ENCODE assay signal across 8 mouse cellular contexts in genomic region chr15:98895635-98896589, GRCm38 (mm10). TPM values are rescaled to one million over a fixed set of nuclear protein-coding genes. Genes with fewer than 3 reads are reported as not detected.
DNase-seq lines count a peak whose midpoint lies in the region; ATAC-seq and TF ChIP-seq lines count a peak whose summit lies in the region.

No protein-coding gene starts in this region.

- H3K27ac ChIP-seq in forebrain, embryonic 12.5 days: 0 out of 2 replicates have a peak overlapping the region, but pooled peaks have one; percentile 19
- no peak overlapping the region for H3K27ac ChIP-seq in intestine, embryonic 15.5 days
- H3K27ac ChIP-seq in lung, postnatal 0 days (ENCODE audit: low read length): peak overlapping the region; percentile 69

- 0 out of 2 replicates have a peak, but pooled peaks have one; percentile 13 for ATAC-seq in forebrain, embryonic 12.5 days (ENCODE audit: low FRiP score)
- no peak for ATAC-seq in intestine, embryonic 15.5 days
- ATAC-seq in lung, postnatal 0 days: peak; percentile 65

- H3K36me3 ChIP-seq in forebrain, embryonic 12.5 days (replicated peaks): no peaks in the 10 kb centered on the region
- no peaks in the 10 kb centered on the region for H3K36me3 ChIP-seq in intestine, embryonic 15.5 days
- H3K36me3 ChIP-seq in lung, postnatal 0 days (ENCODE audit: insufficient read depth, low read length): no peaks in the 10 kb centered on the region

- TF ChIP-seq EP300 in lung, postnatal 0 days (IDR thresholded peaks at IDR 0.05): peak; percentile 6; the same call in 1 of the 2 replicates

- H3K9me3 ChIP-seq in forebrain, embryonic 12.5 days: no peaks in the 10 kb centered on the region
- no peaks in the 10 kb centered on the region for H3K9me3 ChIP-seq in intestine, embryonic 15.5 days
- no peaks in the 10 kb centered on the region for H3K9me3 ChIP-seq in lung, postnatal 0 days (ENCODE audit: low read length)

- peaks cover 97% of the 10 kb centered on the region for H3K27me3 ChIP-seq in forebrain, embryonic 12.5 days
- H3K27me3 ChIP-seq in intestine, embryonic 15.5 days (replicated peaks): peaks cover 75% of the 10 kb centered on the region
- H3K27me3 ChIP-seq in lung, postnatal 0 days (replicated peaks; ENCODE audit: insufficient read depth, low read length): peaks cover 40% of the 10 kb centered on the region

- H3K4me1 ChIP-seq in forebrain, embryonic 12.5 days: peaks cover 47% of the 10 kb centered on the region
- peaks cover 45% of the 10 kb centered on the region for H3K4me1 ChIP-seq in intestine, embryonic 15.5 days (replicated peaks)
- peaks cover 28% of the 10 kb centered on the region for H3K4me1 ChIP-seq in lung, postnatal 0 days (ENCODE audit: insufficient read depth, low read depth, low read length)

- H3K4me2 ChIP-seq in forebrain, embryonic 12.5 days: peak overlapping the region; percentile 56
- H3K4me2 ChIP-seq in intestine, embryonic 15.5 days (replicated peaks): peak overlapping the region; percentile 96
- peak overlapping the region; percentile 46 for H3K4me2 ChIP-seq in lung, postnatal 0 days (replicated peaks; ENCODE audit: low read depth, low read length)

- peak overlapping the region; percentile 46 for H3K9ac ChIP-seq in forebrain, embryonic 12.5 days
- H3K9ac ChIP-seq in intestine, embryonic 15.5 days: peak overlapping the region; percentile 31
- H3K9ac ChIP-seq in lung, postnatal 0 days (replicated peaks; ENCODE audit: low read depth): no peak overlapping the region

- WGBS in forebrain, embryonic 12.5 days: 1% methylated on average over 41 of the region's 41 CpGs
- WGBS in intestine, embryonic 15.5 days: 3% methylated on average over 41 of the region's 41 CpGs
- WGBS in lung, postnatal 0 days: 8% methylated on average over 38 of the region's 41 CpGs

- H3K4me3 ChIP-seq in forebrain, embryonic 12.5 days (replicated peaks): peak overlapping the region; percentile 47
- peak overlapping the region; percentile 27 for H3K4me3 ChIP-seq in intestine, embryonic 15.5 days (replicated peaks)
- H3K4me3 ChIP-seq in lung, postnatal 0 days (ENCODE audit: low read depth, low read length): peak overlapping the region; percentile 27

- no peak for TF ChIP-seq CTCF in lung, postnatal 0 days (IDR thresholded peaks at IDR 0.05)

- peak; percentile 20 for DNase-seq in urinary bladder, postnatal 14 days (ENCODE audit: low spot score)
- DNase-seq in urinary bladder, adult 2 months (ENCODE audit: low spot score): no peak
- DNase-seq in lung, postnatal 0 days (ENCODE audit: low spot score): peak; percentile 65
- DNase-seq in testis, postnatal 14 days (ENCODE audit: low spot score): peak; percentile 84
- no peak for DNase-seq in cerebellum, adult 8-10 months
- no peak for DNase-seq in cerebellum, adult 9-11 months

RNA-seq across cellular contexts. Expression of gene Rhebl1, which starts 1.6 kb away (rescaled TPM):
- polyA plus RNA-seq in urinary bladder, adult 2 months (2012; rRNA removed): 10.2 and 12.4 TPM in 2 replicates
- 20.1 and 23.3 TPM in 2 replicates for polyA plus RNA-seq in forebrain, embryonic 12.5 days (2016; fragmentation: Nextera tagmentation; extraction: Ambion mirVana)
- polyA plus RNA-seq in intestine, embryonic 15.5 days (2015; fragmentation: Nextera tagmentation; extraction: Ambion mirVana): 10.8 and 12.5 TPM in 2 replicates
- 8.1 and 10.2 TPM in 2 replicates for polyA plus RNA-seq in lung, postnatal 0 days (2015; fragmentation: Nextera tagmentation; extraction: Ambion mirVana)

RNA-seq across cellular contexts. Expression of gene Dhh, which starts 2.4 kb away (rescaled TPM):
- 1.7 and 1.9 TPM in 2 replicates for polyA plus RNA-seq in urinary bladder, adult 2 months (2012; rRNA removed)
- polyA plus RNA-seq in forebrain, embryonic 12.5 days (2016; fragmentation: Nextera tagmentation; extraction: Ambion mirVana): 0.45 and 0.51 TPM in 2 replicates
- polyA plus RNA-seq in intestine, embryonic 15.5 days (2015; fragmentation: Nextera tagmentation; extraction: Ambion mirVana): 0.96 and 1.1 TPM in 2 replicates
- 5.1 and 6.6 TPM in 2 replicates for polyA plus RNA-seq in lung, postnatal 0 days (2015; fragmentation: Nextera tagmentation; extraction: Ambion mirVana)

RNA-seq across cellular contexts. Expression of gene Lmbr1l, which starts 22.1 kb away (rescaled TPM):
- polyA plus RNA-seq in urinary bladder, adult 2 months (2012; rRNA removed): 32.8 and 43.4 TPM in 2 replicates
- polyA plus RNA-seq in forebrain, embryonic 12.5 days (2016; fragmentation: Nextera tagmentation; extraction: Ambion mirVana): 30.6 and 41.5 TPM in 2 replicates
- polyA plus RNA-seq in intestine, embryonic 15.5 days (2015; fragmentation: Nextera tagmentation; extraction: Ambion mirVana): 18.6 and 19.0 TPM in 2 replicates
- 16.5 and 17.0 TPM in 2 replicates for polyA plus RNA-seq in lung, postnatal 0 days (2015; fragmentation: Nextera tagmentation; extraction: Ambion mirVana)

RNA-seq across cellular contexts. Expression of gene Kmt2d, which starts 24.9 kb away (rescaled TPM):
- polyA plus RNA-seq in urinary bladder, adult 2 months (2012; rRNA removed): 25.7 and 39.0 TPM in 2 replicates
- 12.5 and 12.7 TPM in 2 replicates for polyA plus RNA-seq in forebrain, embryonic 12.5 days (2016; fragmentation: Nextera tagmentation; extraction: Ambion mirVana)
- 9.6 and 10.4 TPM in 2 replicates for polyA plus RNA-seq in intestine, embryonic 15.5 days (2015; fragmentation: Nextera tagmentation; extraction: Ambion mirVana)
- 8.7 and 11.1 TPM in 2 replicates for polyA plus RNA-seq in lung, postnatal 0 days (2015; fragmentation: Nextera tagmentation; extraction: Ambion mirVana)

RNA-seq across cellular contexts. Expression of gene Tuba1b, which starts 38.5 kb away (rescaled TPM):
- polyA plus RNA-seq in urinary bladder, adult 2 months (2012; rRNA removed): 677 and 758 TPM in 2 replicates
- 1,790 and 1,867 TPM in 2 replicates for polyA plus RNA-seq in forebrain, embryonic 12.5 days (2016; fragmentation: Nextera tagmentation; extraction: Ambion mirVana)
- 1,296 and 1,330 TPM in 2 replicates for polyA plus RNA-seq in intestine, embryonic 15.5 days (2015; fragmentation: Nextera tagmentation; extraction: Ambion mirVana)
- 415 and 427 TPM in 2 replicates for polyA plus RNA-seq in lung, postnatal 0 days (2015; fragmentation: Nextera tagmentation; extraction: Ambion mirVana)

Comparison
In these comparisons a context has a peak if more than half of its experiments do, and no peak if none do; other contexts are left out.
1. DNase-seq: peak in urinary bladder, postnatal 14 days (single experiment), lung, postnatal 0 days (single experiment) and testis, postnatal 14 days (single experiment); none in urinary bladder, adult 2 months (single experiment), cerebellum, adult 8-10 months (single experiment) and cerebellum, adult 9-11 months (single experiment).
2. H3K4me2 ChIP-seq: peak in every context shown above with its lines; median percentile 96 in intestine, embryonic 15.5 days; 56 in forebrain, embryonic 12.5 days; 46 in lung, postnatal 0 days.
3. Peak in every context shown above with its lines, with median percentiles within 50 percentile points of each other: H3K4me3 ChIP-seq.